Mouse (Mus musculus) liver, adult 2 months (tissue): ENCODE results near the gene Ube2n. TPM values are rescaled to one million over a fixed set of nuclear protein-coding genes. Genes with fewer than 3 reads are reported as not detected.

ENCODE experiments used
- DNase-seq: peaks from one replicate; pipeline ENCODE4 v3.0.0-alpha.2; 2011; ENCODE audit warnings: low read depth, low spot score; ENCODE audit errors: extremely low read depth
- H3K27ac ChIP-seq: fragments of 200-500 bp; replicated peaks from 2 replicates; pipeline ENCODE4 v1.5.1; 2012; ENCODE audit warnings: low read depth, mild to moderate bottlenecking, control low read depth, inconsistent platforms, low read length; ENCODE audit not compliant: insufficient read depth
- H3K27me3 ChIP-seq: fragments of 200-500 bp; 2 replicates; pipeline ENCODE4 v1.6.1; 2012; ENCODE audit warnings: mild to moderate bottlenecking, moderate library complexity, low read length, inconsistent platforms; ENCODE audit not compliant: control insufficient read depth, insufficient read depth
- H3K36me3 ChIP-seq: fragments of 200-500 bp; 2 replicates; pipeline ENCODE4 v1.6.1; 2012; ENCODE audit warnings: low read length, inconsistent platforms; ENCODE audit not compliant: control insufficient read depth, insufficient read depth
- H3K4me1 ChIP-seq: fragments of 200-500 bp; 2 replicates; pipeline ENCODE4 v1.6.1; 2011; ENCODE audit warnings: low read length; ENCODE audit not compliant: control insufficient read depth, insufficient read depth
- H3K4me3 ChIP-seq: fragments of 200-500 bp; 2 replicates; pipeline ENCODE4 v1.5.1; 2011; ENCODE audit warnings: low read depth, mild to moderate bottlenecking, control low read depth, low read length, moderate library complexity; ENCODE audit not compliant: insufficient read depth
- H3K79me2 ChIP-seq: fragments of 200-500 bp; 2 replicates; pipeline ENCODE4 v1.6.1; 2012; ENCODE audit warnings: inconsistent platforms, mild to moderate bottlenecking, low read length, moderate library complexity; ENCODE audit not compliant: control insufficient read depth, insufficient read depth
- H3K9ac ChIP-seq: fragments of 200-500 bp; 2 replicates; pipeline ENCODE4 v1.6.1; 2012; ENCODE audit warnings: low read depth, mild to moderate bottlenecking, control low read depth, inconsistent platforms, low read length
- CTCF ChIP-seq: fragments of 200-500 bp; IDR thresholded peaks from 2 replicates; pipeline ENCODE4 v1.5.1; 2011; ENCODE audit warnings: low read depth, low read length, control low read depth
- POLR2A ChIP-seq: fragments of 200-500 bp; IDR thresholded peaks from 2 replicates; pipeline ENCODE4 v1.6.1; 2011; ENCODE audit warnings: low read length, control low read depth; ENCODE audit not compliant: insufficient read depth; ENCODE audit errors: extremely low read depth
- WGBS: fragments of 180-500 bp; shearing (Covaris S2); methylation state at CpG from one replicate; pipeline ENCODE4 v1.1.7; 2018; 5-methylcytosine and 5-hydroxymethylcytosine counted together
- polyA plus RNA-seq: library from polyadenylated mRNA; depleted of rRNA; stranded (reverse); fragments of >200 nt; gene quantifications from 2 replicates; pipeline ENCODE4 v1.2.3, GENCODE M21; 2012
- total RNA-seq: library from RNA; depleted of rRNA; stranded (reverse); fragments of >200 nt; gene quantifications from 2 replicates; pipeline ENCODE4 v1.2.3, GENCODE M21; 2014

The Ube2n gene
- total and polyA plus RNA-seq, 2 experiments: 19.2 to 29.6 TPM

GRCm38 (mm10) chr10:95477516-95477915, 37.4 kb upstream of the Ube2n start:
- Histone ChIP-seq H3K79me2 (no peaks in the 10 kb centered on the region), H3K4me3 (no peak overlapping the region), H3K4me1 (no peaks in the 10 kb centered on the region), H3K9ac (no peak overlapping the region), H3K27ac (no peak overlapping the region), H3K36me3 (peaks cover 18% of the 10 kb centered on the region), H3K27me3 (no peaks in the 10 kb centered on the region)
- DNase-seq: no peak
- TF ChIP-seq POLR2A (no peak), CTCF (no peak)
- WGBS: 81% methylated on average over 11 of the region's 11 CpGs

GRCm38 (mm10) chr10:95489653-95490052, 25.3 kb upstream of the Ube2n start:
- no peaks in the 10 kb centered on the region for H3K27me3 ChIP-seq
- TF ChIP-seq CTCF (peak; percentile 72), POLR2A (no peak)
- H3K36me3 ChIP-seq: peaks cover 44% of the 10 kb centered on the region
- H3K27ac ChIP-seq: no peak overlapping the region
- H3K4me1 ChIP-seq: no peaks in the 10 kb centered on the region
- H3K4me3 ChIP-seq: no peak overlapping the region
- no peak overlapping the region for H3K9ac ChIP-seq
- H3K79me2 ChIP-seq: no peaks in the 10 kb centered on the region
- peak; percentile 20 for DNase-seq
- 78% methylated on average over 2 of the region's 2 CpGs for WGBS

GRCm38 (mm10) chr10:95494268-95494667, 20.7 kb upstream of the Ube2n start:
- Histone ChIP-seq H3K36me3 (peaks cover 47% of the 10 kb centered on the region), H3K79me2 (no peaks in the 10 kb centered on the region), H3K4me3 (no peak overlapping the region)

DNA sequence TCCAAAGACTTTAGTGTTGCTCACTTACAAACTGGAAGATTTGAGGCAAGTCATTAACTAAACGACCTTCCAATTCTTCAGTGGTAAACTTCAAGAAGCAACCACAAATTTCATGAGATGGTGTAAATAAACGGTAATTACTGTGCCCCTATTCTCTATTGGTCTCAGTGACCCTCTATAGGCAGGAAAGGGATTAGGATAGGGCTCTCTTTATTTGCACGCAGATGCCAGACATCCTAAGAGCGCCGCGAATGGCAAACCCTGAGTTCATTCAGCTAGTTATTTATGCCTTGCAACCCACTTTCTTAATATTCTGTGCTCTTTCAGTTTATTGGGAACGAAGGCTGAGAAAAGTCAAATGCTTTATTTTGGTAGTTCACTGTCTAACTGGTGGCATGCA, 13.9 kb upstream of the Ube2n start:
- Histone ChIP-seq H3K27me3 (no peaks in the 10 kb centered on the region), H3K27ac (peak overlapping the region; percentile 92), H3K36me3 (peaks cover 7% of the 10 kb centered on the region), H3K4me1 (peaks cover 9% of the 10 kb centered on the region; the same call in 1 of the 2 replicates), H3K4me3 (peak overlapping the region; percentile 90), H3K79me2 (no peaks in the 10 kb centered on the region; the same call in 1 of the 2 replicates), H3K9ac (peak overlapping the region; percentile 90)
- TF ChIP-seq CTCF: no peak
- no peak for TF ChIP-seq POLR2A
- no peak for DNase-seq
- 2% methylated on average over 7 of the region's 7 CpGs for WGBS

More at GRCm38 (mm10) chr10:95494268-95494667, 20.7 kb upstream of the Ube2n start:
- H3K4me1 ChIP-seq: no peaks in the 10 kb centered on the region
- H3K27ac ChIP-seq: no peak overlapping the region
- no peaks in the 10 kb centered on the region for H3K27me3 ChIP-seq
- no peak overlapping the region for H3K9ac ChIP-seq
- TF ChIP-seq CTCF (no peak), POLR2A (no peak)
- no peak for DNase-seq
- WGBS: 89% methylated on average over 5 of the region's 5 CpGs

DNA sequence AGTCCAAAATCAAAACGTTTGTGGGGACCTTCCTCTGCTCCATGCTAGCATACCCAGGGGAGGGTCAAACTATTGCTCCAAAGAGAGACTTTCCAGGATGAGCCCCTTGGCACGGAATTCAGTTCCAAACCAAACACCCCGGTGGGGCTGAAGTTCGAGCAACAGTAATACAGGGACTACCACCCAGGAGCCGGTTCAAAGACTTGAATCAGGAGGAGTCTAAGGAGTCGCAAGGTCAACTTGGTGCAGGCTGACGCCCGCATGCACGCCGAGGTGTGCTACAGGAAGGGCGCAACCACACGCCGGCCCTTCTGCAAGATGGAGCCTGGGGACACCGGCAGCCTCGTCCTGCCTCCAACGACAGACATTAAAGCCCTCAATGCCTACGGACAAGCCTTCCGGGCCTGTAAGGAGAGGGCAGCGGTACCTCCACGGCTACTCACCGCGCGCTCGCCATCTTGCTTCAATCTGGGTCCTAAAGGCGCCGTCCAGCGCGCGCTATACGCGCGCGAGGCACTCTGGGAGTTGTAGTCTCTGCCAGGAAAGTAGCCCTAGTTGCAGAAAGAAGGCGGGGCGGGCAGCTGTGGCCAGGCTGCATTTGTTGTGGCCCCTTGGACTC, 13.4 kb upstream of the Ube2n start, which contains the start of gene Mrpl42:
Gene Mrpl42, minus strand, starts transcription at position 478 of the 619 bp plus-strand sequence.
- peaks cover 5% of the 10 kb centered on the region for H3K36me3 ChIP-seq
- WGBS: under 1% methylated on average over 35 of the region's 35 CpGs
- H3K4me3 ChIP-seq: peak within 1 kb of the TSS; percentile 90
- DNase-seq: peak; percentile 78
- peaks cover 9% of the 10 kb centered on the region; the same call in 1 of the 2 replicates for H3K4me1 ChIP-seq
- peak within 1 kb of the TSS; percentile 92 for H3K27ac ChIP-seq
- peak within 1 kb of the TSS; percentile 90 for H3K9ac ChIP-seq
- no peaks in the 10 kb centered on the region; the same call in 1 of the 2 replicates for H3K79me2 ChIP-seq
- no peaks in the 10 kb centered on the region for H3K27me3 ChIP-seq
- no peak for TF ChIP-seq CTCF
- TF ChIP-seq POLR2A: peak; percentile 70; the same call in 1 of the 2 replicates
